Mouse (Mus musculus): Measurements from ENCODE around the gene Sdc1. TPM values are rescaled to one million over a fixed set of nuclear protein-coding genes. Genes with fewer than 3 reads are reported as not detected.

The Sdc1 gene
- total and polyA plus RNA-seq, 3 experiments, result 1.7 to 5.3 (median 2.6) TPM

DNA sequence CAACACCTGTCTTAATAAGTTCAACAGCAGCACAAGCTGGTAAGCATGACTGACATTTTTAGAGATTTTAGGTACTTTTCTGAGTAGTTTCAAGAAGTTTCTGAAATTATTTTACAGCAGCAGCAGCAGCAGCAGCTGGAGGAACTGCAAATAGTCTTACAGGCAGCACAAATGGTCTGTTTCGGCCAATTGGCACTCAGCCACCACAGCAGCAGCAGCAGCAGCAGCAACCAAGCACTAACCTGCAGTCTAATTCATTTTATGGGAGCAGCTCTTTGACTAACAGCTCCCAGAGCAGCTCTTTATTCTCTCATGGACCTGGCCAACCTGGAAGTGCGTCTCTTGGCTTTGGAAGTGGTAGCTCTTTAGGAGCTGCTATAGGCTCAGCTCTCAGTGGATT lies 42.4 kb upstream of the Sdc1 start:
- no peak overlapping the region for H3K4me2 ChIP-seq (ENCODE audit: insufficient read depth, low read depth, poor library complexity, severe bottlenecking)
- peaks cover 25 to 79% of the 10 kb centered on the region in 2 experiments for H3K36me3 ChIP-seq (replicated peaks in 1 of 2; ENCODE audit: control insufficient read depth in 1 of 2, insufficient read depth in 1 of 2, low read length in 1 of 2)
- 0 out of 2 replicates have a peak, but pooled peaks cover 2% of the 10 kb centered on the region for H3K79me2 ChIP-seq (replicated peaks; ENCODE audit: control insufficient read depth, extremely low read depth, insufficient read depth, poor library complexity, severe bottlenecking)
- H3K4me1 ChIP-seq (ENCODE audit: control insufficient read depth in 1 of 2, insufficient read depth in 2 of 2), result peaks cover 0 to 19% of the 10 kb centered on the region in 2 experiments; a peak in 1 of 4 replicates
- H3K9me3 ChIP-seq (replicated peaks; ENCODE audit: low read length), result no peaks in the 10 kb centered on the region
- no peak overlapping the region for H3K9ac ChIP-seq (ENCODE audit: insufficient read depth, low read depth)
- no peak overlapping the region for H3K4me3 ChIP-seq (replicated peaks in 1 of 3; ENCODE audit: low read depth in 2 of 3, low read length in 2 of 3, poor library complexity in 1 of 3)
- H3K27me3 ChIP-seq (replicated peaks), result no peaks in the 10 kb centered on the region
- in situ Hi-C loops (cut with MboI; ENCODE audit: low pct_ligation_motif_present, low pct_unique_long_range_greater_than_20kb, low sequenced_read_pairs) (no loop called here), dilution Hi-C loops (cut with MboI; ENCODE audit: extremely low pct_ligation_motif_present, extremely low pct_unique_long_range_greater_than_20kb, low sequenced_read_pairs) (no loop called here)
- TF ChIP-seq IRF4 (IDR thresholded peaks at IDR 0.05; ENCODE audit: low read depth, low read length), result no peak
- no peak for TF ChIP-seq KAT2A (IDR thresholded peaks at IDR 0.05; ENCODE audit: insufficient replicate concordance, low read length)
- no peak for TF ChIP-seq GABPA (IDR thresholded peaks at IDR 0.05; ENCODE audit: insufficient replicate concordance, low read depth, low read length)
- TF ChIP-seq ZMIZ1 (IDR thresholded peaks at IDR 0.05; ENCODE audit: low read depth, low read length), result no peak
- TF ChIP-seq RCOR1 (conservative IDR thresholded peaks at IDR 0.05; ENCODE audit: low read depth, low read length), result no peak
- TF ChIP-seq ZNF384 (IDR thresholded peaks at IDR 0.05; ENCODE audit: low read depth, low read length), result no peak
- TF ChIP-seq ELF1 (IDR thresholded peaks at IDR 0.05; ENCODE audit: low read depth, low read length), result no peak
- no peak for TF ChIP-seq TCF12 (IDR thresholded peaks at IDR 0.05; ENCODE audit: low read depth, low read length)
- no peak for TF ChIP-seq CTCF (conservative IDR thresholded peaks at IDR 0.05 in 1 of 2, IDR thresholded peaks at IDR 0.05 in 1 of 2; ENCODE audit: low read depth in 2 of 2, low read length in 2 of 2)
- TF ChIP-seq MYC (IDR thresholded peaks at IDR 0.05; ENCODE audit: low read depth, low read length), result no peak
- no peak for TF ChIP-seq TBP (conservative IDR thresholded peaks at IDR 0.05; ENCODE audit: low read depth, low read length)
- TF ChIP-seq ZC3H11A (IDR thresholded peaks at IDR 0.05; ENCODE audit: low read depth, low read length), result no peak
- TF ChIP-seq USF2 (conservative IDR thresholded peaks at IDR 0.05; ENCODE audit: low read depth, low read length), result no peak
- no peak for TF ChIP-seq SIN3A (IDR thresholded peaks at IDR 0.05; ENCODE audit: low read length)
- TF ChIP-seq MAX (IDR thresholded peaks at IDR 0.05; ENCODE audit: low read length), result no peak
- no peak for TF ChIP-seq POLR2A (IDR thresholded peaks at IDR 0.05; ENCODE audit: low read depth, low read length)
- TF ChIP-seq HCFC1 (IDR thresholded peaks at IDR 0.05; ENCODE audit: low read depth, low read length), result no peak
- no peak for TF ChIP-seq UBTF (IDR thresholded peaks at IDR 0.05; ENCODE audit: low read depth, low read length)
- no peak for TF ChIP-seq EP300 (IDR thresholded peaks at IDR 0.05; ENCODE audit: low read length)
- no peak for TF ChIP-seq E2F4 (IDR thresholded peaks at IDR 0.05; ENCODE audit: insufficient replicate concordance, low read depth, low read length)
- H3K27ac ChIP-seq (ENCODE audit: insufficient read depth, low read depth), result no peak overlapping the region
- no peak for DNase-seq (ENCODE audit: extremely low read depth)

GRCm38 (mm10) chr12:8753654-8754053 lies 17.5 kb upstream of the Sdc1 start:
- DNase-seq (ENCODE audit: extremely low read depth), result no peak
- H3K4me3 ChIP-seq (replicated peaks in 1 of 3; ENCODE audit: low read depth in 2 of 3, low read length in 2 of 3, poor library complexity in 1 of 3), result no peak overlapping the region
- H3K9ac ChIP-seq (ENCODE audit: insufficient read depth, low read depth), result no peak overlapping the region
- dilution Hi-C loops (cut with MboI; ENCODE audit: extremely low pct_ligation_motif_present, extremely low pct_unique_long_range_greater_than_20kb, low sequenced_read_pairs) (no loop called here), in situ Hi-C loops (cut with MboI; ENCODE audit: low pct_ligation_motif_present, low pct_unique_long_range_greater_than_20kb, low sequenced_read_pairs) (no loop called here)
- TF ChIP-seq KAT2A (IDR thresholded peaks at IDR 0.05; ENCODE audit: insufficient replicate concordance, low read length) (no peak), ZMIZ1 (IDR thresholded peaks at IDR 0.05; ENCODE audit: low read depth, low read length) (no peak), POLR2AphosphoS2 (IDR thresholded peaks at IDR 0.05; ENCODE audit: low read depth, low read length) (0 out of 2 replicates have a peak, but pooled peaks have one; percentile 1), CHD1 (IDR thresholded peaks at IDR 0.05; ENCODE audit: low read depth, low read length) (no peak), ETS1 (conservative IDR thresholded peaks at IDR 0.05; ENCODE audit: low read depth, low read length) (no peak), ELF1 (IDR thresholded peaks at IDR 0.05; ENCODE audit: low read depth, low read length) (no peak)
- peaks cover 0 to 7% of the 10 kb centered on the region in 2 experiments; a peak in 1 of 4 replicates for H3K4me1 ChIP-seq (ENCODE audit: control insufficient read depth in 1 of 2, insufficient read depth in 2 of 2)
- H3K4me2 ChIP-seq (ENCODE audit: insufficient read depth, low read depth, poor library complexity, severe bottlenecking), result no peak overlapping the region
- H3K36me3 ChIP-seq (replicated peaks in 1 of 2; ENCODE audit: control insufficient read depth in 1 of 2, insufficient read depth in 1 of 2, low read length in 1 of 2), result peaks cover 36 to 78% of the 10 kb centered on the region in 2 experiments
- no peaks in the 10 kb centered on the region for H3K79me2 ChIP-seq (replicated peaks; ENCODE audit: control insufficient read depth, extremely low read depth, insufficient read depth, poor library complexity, severe bottlenecking)
- H3K27me3 ChIP-seq (replicated peaks), result no peaks in the 10 kb centered on the region
- H3K27ac ChIP-seq (ENCODE audit: insufficient read depth, low read depth), result no peak overlapping the region
- H3K9me3 ChIP-seq (replicated peaks; ENCODE audit: low read length), result peaks cover 6% of the 10 kb centered on the region

Data from CH12.LX (cell line).